ENCODE assay signal across 20 mouse cellular contexts in genomic region chr10:41926726-41927125, GRCm38 (mm10).
DNase-seq lines count a peak whose midpoint lies in the region; ATAC-seq and TF ChIP-seq lines count a peak whose summit lies in the region.
"Had no signal": no experiment of that assay in that cellular context is flagged by ENCODE, and none has a peak within 500 bp of the region (broad histone marks: within the 10 kb centered on the region; RNA-seq: fewer than 3 reads in every experiment).

No protein-coding gene starts in this region.

- no peaks in the 10 kb centered on the region for H3K4me1 ChIP-seq in midbrain, embryonic 14.5 days (ENCODE audit: control insufficient read depth, insufficient read depth, low read length)
- H3K4me1 ChIP-seq in midbrain, embryonic 10.5 days: 0 out of 2 replicates have a peak, but pooled peaks cover 6% of the 10 kb centered on the region
- no peaks in the 10 kb centered on the region for H3K4me1 ChIP-seq in thymus, adult 2 months (replicated peaks; ENCODE audit: control insufficient read depth, insufficient read depth, low read length)

- H3K9me3 ChIP-seq in midbrain, embryonic 14.5 days (ENCODE audit: control insufficient read depth, low read length): no peaks in the 10 kb centered on the region
- H3K9me3 ChIP-seq in midbrain, embryonic 10.5 days (replicated peaks): no peaks in the 10 kb centered on the region
- H3K9me3 ChIP-seq: heart, embryonic 10.5 days; midbrain, embryonic 12.5 days; neural tube, embryonic 12.5 days had no signal

- no peaks in the 10 kb centered on the region for H3K36me3 ChIP-seq in midbrain, embryonic 14.5 days (ENCODE audit: control insufficient read depth, insufficient read depth, low read length)
- no peaks in the 10 kb centered on the region for H3K36me3 ChIP-seq in midbrain, embryonic 10.5 days
- H3K36me3 ChIP-seq in thymus, adult 2 months (ENCODE audit: control insufficient read depth, insufficient read depth, low read length): no peaks in the 10 kb centered on the region
- H3K36me3 ChIP-seq: G1E; heart, embryonic 10.5 days; midbrain, embryonic 12.5 days; neural tube, embryonic 12.5 days had no signal

- no peak for ATAC-seq in midbrain, embryonic 14.5 days (ENCODE audit: low FRiP score, low TSS enrichment)
- ATAC-seq: CD4-positive, CD25-positive, alpha-beta regulatory T cell, adult 4 months; forebrain, embryonic 14.5 days; inflammation-experienced regulatory T-cells, adult 6 months had no signal

- H3K4me3 ChIP-seq in midbrain, embryonic 14.5 days (replicated peaks; ENCODE audit: low read depth, low read length): no peak overlapping the region
- no peak overlapping the region for H3K4me3 ChIP-seq in midbrain, embryonic 10.5 days
- no peak overlapping the region for H3K4me3 ChIP-seq in thymus, adult 2 months (ENCODE audit: control insufficient read depth, insufficient read depth, low read length)
- H3K4me3 ChIP-seq: heart, embryonic 10.5 days; midbrain, embryonic 12.5 days; neural tube, embryonic 12.5 days had no signal

- intact Hi-C loops in gastrocnemius, postnatal 36 days (cut with DNase I): no loop called here

- no peak for TF ChIP-seq CTCF in thymus, adult 2 months (IDR thresholded peaks at IDR 0.05; ENCODE audit: borderline replicate concordance, control insufficient read depth, extremely low read depth, insufficient read depth, low read length, poor library complexity)

- H3K27me3 ChIP-seq in midbrain, embryonic 14.5 days (ENCODE audit: control insufficient read depth, insufficient read depth, low read length): no peaks in the 10 kb centered on the region
- H3K27me3 ChIP-seq in midbrain, embryonic 10.5 days (ENCODE audit: low read depth, poor library complexity, severe bottlenecking): no peaks in the 10 kb centered on the region
- H3K27me3 ChIP-seq in thymus, adult 2 months (ENCODE audit: control insufficient read depth, insufficient read depth, low read length): no peaks in the 10 kb centered on the region
- H3K27me3 ChIP-seq: midbrain, embryonic 12.5 days; neural tube, embryonic 12.5 days had no signal

- WGBS in midbrain, embryonic 14.5 days: 73% methylated on average over 14 of the region's 14 CpGs
- WGBS in midbrain, embryonic 10.5 days: 87% methylated on average over 14 of the region's 14 CpGs
- WGBS in thymus, adult 2 months: 92% methylated on average over 14 of the region's 14 CpGs

- H3K4me2 ChIP-seq in midbrain, embryonic 14.5 days (ENCODE audit: low read length): no peak overlapping the region
- H3K4me2 ChIP-seq: midbrain, embryonic 12.5 days; neural tube, embryonic 12.5 days had no signal

- TF ChIP-seq POLR2A in thymus, adult 2 months (IDR thresholded peaks at IDR 0.05; ENCODE audit: control insufficient read depth, extremely low read depth, insufficient read depth, low read length, poor library complexity): no peak

- DNase-seq in adrenal gland, adult 2 months: peak; percentile 24
- DNase-seq in adrenal gland, adult 8-10 months: no peak
- peak; percentile 33 for DNase-seq in gastrocnemius, adult 18-20 months (ENCODE audit: low spot score)
- DNase-seq in gastrocnemius, postnatal 36 days: no peak
- peak; percentile 46 for DNase-seq in midbrain, embryonic 14.5 days
- DNase-seq in midbrain, embryonic 10.5 days (ENCODE audit: low spot score): no peak
- peak; percentile 43 for DNase-seq in adipocyte (ENCODE audit: low spot score)
- DNase-seq in thymus, adult 2 months: no peak
- DNase-seq: heart, postnatal 10 days; kidney, postnatal 4 days; lung, adult 2 months; right cerebral cortex, postnatal 4 days had no signal

- H3K27ac ChIP-seq in midbrain, embryonic 14.5 days (replicated peaks; ENCODE audit: low read depth, low read length): no peak overlapping the region
- H3K27ac ChIP-seq in midbrain, embryonic 10.5 days (replicated peaks): no peak overlapping the region
- H3K27ac ChIP-seq in thymus, adult 2 months (ENCODE audit: control insufficient read depth, insufficient read depth, low read length): no peak overlapping the region
- H3K27ac ChIP-seq: heart, embryonic 10.5 days; macrophage; midbrain, embryonic 12.5 days; neural tube, embryonic 12.5 days had no signal

- no peak overlapping the region for H3K9ac ChIP-seq in midbrain, embryonic 14.5 days (replicated peaks; ENCODE audit: low read length)
- H3K9ac ChIP-seq: midbrain, embryonic 12.5 days; neural tube, embryonic 12.5 days had no signal

Comparison
In these comparisons a context has a peak if more than half of its experiments do, and no peak if none do; other contexts are left out.
1. DNase-seq: peak in adrenal gland, adult 2 months (single experiment), gastrocnemius, adult 18-20 months (single experiment), midbrain, embryonic 14.5 days (single experiment) and adipocyte (single experiment); none in adrenal gland, adult 8-10 months (single experiment), gastrocnemius, postnatal 36 days (0 of 2), midbrain, embryonic 10.5 days (single experiment) and thymus, adult 2 months (single experiment).